Mouse (Mus musculus) erythroblast, embryonic 14.5 days (primary cell): ENCODE measurements around the gene Mill2. TPM values are rescaled to one million over a fixed set of nuclear protein-coding genes. Genes with fewer than 3 reads are reported as not detected.

Source experiments
- H3K27me3 ChIP-seq: 2 replicates; pipeline ENCODE4 v1.6.1; 2012; ENCODE audit warnings: inconsistent platforms; ENCODE audit not compliant: control insufficient read depth
- H3K36me3 ChIP-seq: 2 replicates; pipeline ENCODE4 v1.6.1; 2012; ENCODE audit warnings: mild to moderate bottlenecking, inconsistent platforms; ENCODE audit not compliant: control insufficient read depth
- H3K4me1 ChIP-seq: 2 replicates; pipeline ENCODE4 v1.6.1; 2012; ENCODE audit warnings: inconsistent platforms; ENCODE audit not compliant: control insufficient read depth
- H3K4me3 ChIP-seq: replicated peaks from 2 replicates; pipeline ENCODE3; 2012; ENCODE audit warnings: moderate library complexity, mild to moderate bottlenecking, inconsistent platforms
- H3K9me3 ChIP-seq: 2 replicates; pipeline ENCODE4 v1.6.1; 2012; ENCODE audit warnings: low read length, inconsistent platforms, mixed read lengths; ENCODE audit not compliant: control insufficient read depth
- GATA1 ChIP-seq: IDR thresholded peaks from 2 replicates; pipeline ENCODE4 v1.6.1; 2012; ENCODE audit warnings: low read length, inconsistent platforms, mixed read lengths
- TAL1 ChIP-seq: IDR thresholded peaks from 3 replicates; pipeline ENCODE4 v1.6.1; 2012; ENCODE audit warnings: low read length, inconsistent platforms, mixed read lengths
- polyA plus RNA-seq: library from polyadenylated mRNA; stranded (reverse); fragments of >175 nt; gene quantifications from 2 replicates; pipeline ENCODE4 v1.2.3, GENCODE M21; 2012

The Mill2 gene
- polyA plus RNA-seq, 1 experiment: not detected

GRCm38 (mm10) chr7:18872014-18872802, 32.4 kb downstream of the Mill2 start:
- H3K9me3 ChIP-seq: peaks cover 7% of the 10 kb centered on the region

GRCm38 (mm10) chr7:18872816-18873215, 33.0 kb downstream of the Mill2 start:
- H3K4me1 ChIP-seq: no peaks in the 10 kb centered on the region
- H3K4me3 ChIP-seq: no peak overlapping the region
- no peak for TF ChIP-seq GATA1
- no peak for TF ChIP-seq TAL1
- no peaks in the 10 kb centered on the region for H3K36me3 ChIP-seq
- peaks cover 5% of the 10 kb centered on the region for H3K9me3 ChIP-seq
- H3K27me3 ChIP-seq: peaks cover 8% of the 10 kb centered on the region

More at GRCm38 (mm10) chr7:18872014-18872802, 32.4 kb downstream of the Mill2 start:
- Histone ChIP-seq H3K4me3 (no peak overlapping the region), H3K36me3 (no peaks in the 10 kb centered on the region), H3K27me3 (peaks cover 8% of the 10 kb centered on the region), H3K4me1 (no peaks in the 10 kb centered on the region)
- TF ChIP-seq GATA1 (no peak), TAL1 (no peak)

- Histone ChIP-seq H3K4me3 (no peak overlapping the region), H3K9me3 (peaks cover 3% of the 10 kb centered on the region; the same call in 1 of the 2 replicates), H3K27me3 (peaks cover 8% of the 10 kb centered on the region), H3K36me3 (no peaks in the 10 kb centered on the region), H3K4me1 (no peaks in the 10 kb centered on the region)
- no peak for TF ChIP-seq GATA1
- TF ChIP-seq TAL1: no peak
Observed at GRCm38 (mm10) chr7:18873253-18873652, 33.5 kb downstream of the Mill2 start.

- Histone ChIP-seq H3K27me3 (peaks cover 8% of the 10 kb centered on the region), H3K9me3 (no peaks in the 10 kb centered on the region), H3K36me3 (no peaks in the 10 kb centered on the region), H3K4me3 (no peak overlapping the region), H3K4me1 (no peaks in the 10 kb centered on the region)
- TF ChIP-seq TAL1: no peak
- TF ChIP-seq GATA1: no peak
Observed at GRCm38 (mm10) chr7:18875372-18875771, 35.6 kb downstream of the Mill2 start.

- Histone ChIP-seq H3K4me3 (no peak overlapping the region), H3K36me3 (no peaks in the 10 kb centered on the region), H3K4me1 (no peaks in the 10 kb centered on the region), H3K27me3 (no peaks in the 10 kb centered on the region), H3K9me3 (no peaks in the 10 kb centered on the region)
- TF ChIP-seq GATA1 (no peak), TAL1 (no peak)
Observed at GRCm38 (mm10) chr7:18878691-18879090, 38.9 kb downstream of the Mill2 start.

GRCm38 (mm10) chr7:18883991-18884744, 44.4 kb downstream of the Mill2 start:
- Histone ChIP-seq H3K36me3 (no peaks in the 10 kb centered on the region), H3K27me3 (no peaks in the 10 kb centered on the region), H3K4me3 (no peak overlapping the region), H3K4me1 (no peaks in the 10 kb centered on the region), H3K9me3 (no peaks in the 10 kb centered on the region)
- TF ChIP-seq TAL1: no peak
- TF ChIP-seq GATA1: no peak

GRCm38 (mm10) chr7:18884745-18885422, 45.1 kb downstream of the Mill2 start:
- H3K9me3 ChIP-seq: no peaks in the 10 kb centered on the region
- H3K27me3 ChIP-seq: no peaks in the 10 kb centered on the region
- no peak for TF ChIP-seq TAL1
- TF ChIP-seq GATA1: no peak
- H3K4me1 ChIP-seq: no peaks in the 10 kb centered on the region
- no peak overlapping the region for H3K4me3 ChIP-seq
- H3K36me3 ChIP-seq: no peaks in the 10 kb centered on the region

- Histone ChIP-seq H3K36me3 (no peaks in the 10 kb centered on the region; the same call in 1 of the 2 replicates), H3K4me3 (no peak overlapping the region), H3K9me3 (no peaks in the 10 kb centered on the region), H3K27me3 (no peaks in the 10 kb centered on the region), H3K4me1 (no peaks in the 10 kb centered on the region)
- TF ChIP-seq TAL1: no peak
- no peak for TF ChIP-seq GATA1
Observed at GRCm38 (mm10) chr7:18886963-18887362, 47.2 kb downstream of the Mill2 start.

- Histone ChIP-seq H3K4me3 (no peak overlapping the region), H3K9me3 (no peaks in the 10 kb centered on the region), H3K27me3 (peaks cover 19% of the 10 kb centered on the region), H3K36me3 (no peaks in the 10 kb centered on the region; the same call in 1 of the 2 replicates), H3K4me1 (peaks cover 21% of the 10 kb centered on the region)
- TF ChIP-seq TAL1 (no peak), GATA1 (no peak)
Observed at GRCm38 (mm10) chr7:18890848-18891247, 51.1 kb downstream of the Mill2 start.
